Comparison of ENCODE assay signal across 9 mouse cellular contexts in genomic region chr2:19156176-19156575, GRCm38 (mm10). TPM values are rescaled to one million over a fixed set of nuclear protein-coding genes. Genes with fewer than 3 reads are reported as not detected.
A peak's percentile ranks its signal among the peaks of the same experiment; 100 is the strongest.
DNase-seq lines count a peak whose midpoint lies in the region; ATAC-seq and TF ChIP-seq lines count a peak whose summit lies in the region.
"Had no signal": no experiment of that assay in that cellular context is flagged by ENCODE, and none has a peak within 500 bp of the region (broad histone marks: within the 10 kb centered on the region; RNA-seq: fewer than 3 reads in every experiment).

No protein-coding gene starts in this region.

- H3K4me1 ChIP-seq in spleen, adult 2 months (ENCODE audit: control insufficient read depth, insufficient read depth, insufficient read length) = no peaks in the 10 kb centered on the region
- H3K4me1 ChIP-seq in midbrain, embryonic 10.5 days = peaks cover 6% of the 10 kb centered on the region

- no peaks in the 10 kb centered on the region for H3K36me3 ChIP-seq in spleen, adult 2 months (ENCODE audit: control insufficient read depth, insufficient read depth, low read length)
- no peaks in the 10 kb centered on the region for H3K36me3 ChIP-seq in midbrain, embryonic 10.5 days

- H3K4me3 ChIP-seq in spleen, adult 2 months (ENCODE audit: extremely low read depth, insufficient read depth, insufficient read length) = no peak overlapping the region
- no peak overlapping the region for H3K4me3 ChIP-seq in midbrain, embryonic 10.5 days
- H3K4me3 ChIP-seq: megakaryocyte, embryonic 14.5 days had no signal

- H3K27ac ChIP-seq in spleen, adult 2 months (ENCODE audit: insufficient read depth, low read length) = no peak overlapping the region
- H3K27ac ChIP-seq in midbrain, embryonic 10.5 days (replicated peaks) = no peak overlapping the region

- no peak for DNase-seq in frontal cortex, postnatal 25 days (ENCODE audit: low spot score in 2 of 2)
- peak; percentile 22 to 36 for DNase-seq in spleen, adult 2 months (ENCODE audit: low read depth in 1 of 2, low spot score in 2 of 2)
- no peak for DNase-seq in spleen, adult 12 weeks (ENCODE audit: low spot score)
- DNase-seq in induced T-regulatory cell, adult 2 months (ENCODE audit: low read depth) = peak; percentile 42
- peak; percentile 37 to 41 for DNase-seq in thymus, postnatal 10 days (ENCODE audit: low spot score in 2 of 2)
- no peak for DNase-seq in layer of hippocampus, adult 8-10 months (ENCODE audit: low spot score in 2 of 2)
- DNase-seq in midbrain, embryonic 10.5 days (ENCODE audit: low spot score) = no peak

- 80% methylated on average over 4 of the region's 4 CpGs for WGBS in spleen, adult 2 months
- WGBS in midbrain, embryonic 10.5 days = 79% methylated on average over 4 of the region's 4 CpGs

- peak; percentile 47; the same call in 1 of the 2 replicates for TF ChIP-seq CTCF in spleen, adult 2 months (IDR thresholded peaks at IDR 0.05; ENCODE audit: extremely low read depth, insufficient read depth, insufficient read length, insufficient replicate concordance)

- H3K9me3 ChIP-seq in midbrain, embryonic 10.5 days (replicated peaks) = no peaks in the 10 kb centered on the region
- H3K9me3 ChIP-seq: megakaryocyte, embryonic 14.5 days had no signal

- H3K27me3 ChIP-seq in spleen, adult 2 months (ENCODE audit: control insufficient read depth, insufficient read depth, low read length) = no peaks in the 10 kb centered on the region
- H3K27me3 ChIP-seq in midbrain, embryonic 10.5 days (ENCODE audit: low read depth, poor library complexity, severe bottlenecking) = no peaks in the 10 kb centered on the region

- ATAC-seq in frontal cortex, adult (ENCODE audit: low TSS enrichment) = 0 out of 2 replicates have a peak, but pooled peaks have one; percentile 57

- no peak for TF ChIP-seq POLR2A in spleen, adult 2 months (IDR thresholded peaks at IDR 0.05; ENCODE audit: low read depth, low read length)

RNA-seq across cellular contexts. Expression of gene Armc3, which starts 42.9 kb away (rescaled TPM):
- 0.12 and 0.26 TPM in 2 replicates for polyA plus RNA-seq in spleen, adult 2 months (2012; rRNA removed)
- 1 to 10 TPM in 1 of 4 experiments, under 1 TPM in 3; 0.66 to 1.2 (median 0.87) TPM for total RNA-seq in layer of hippocampus, adult 8-10 months (2022)
- polyA plus RNA-seq in midbrain, embryonic 10.5 days (2016; fragmentation: Nextera tagmentation; extraction: Ambion mirVana) = 0.40 and 0.51 TPM in 2 replicates

Comparison
In these comparisons a context has a peak if more than half of its experiments do, and no peak if none do; other contexts are left out.
1. DNase-seq: peak in spleen, adult 2 months (2 of 2), induced T-regulatory cell, adult 2 months (single experiment) and thymus, postnatal 10 days (2 of 2); none in frontal cortex, postnatal 25 days (0 of 2), spleen, adult 12 weeks (single experiment), layer of hippocampus, adult 8-10 months (0 of 2) and midbrain, embryonic 10.5 days (single experiment).